Mouse (Mus musculus): Measurements from ENCODE around the gene Acsbg2.
"Not testable (repeated sequence)": the region's sequence is repeated elsewhere in the genome, so short reads cannot be mapped to it uniquely, and the experiment has no call there.

The Acsbg2 gene

GRCm38 (mm10) chr17:56874237-56874636, at the start of gene Acsbg2:
Gene Acsbg2, minus strand, starts transcription at chr17:56874447.
- DNase-seq (ENCODE audit: low spot score): no peak

DNA sequence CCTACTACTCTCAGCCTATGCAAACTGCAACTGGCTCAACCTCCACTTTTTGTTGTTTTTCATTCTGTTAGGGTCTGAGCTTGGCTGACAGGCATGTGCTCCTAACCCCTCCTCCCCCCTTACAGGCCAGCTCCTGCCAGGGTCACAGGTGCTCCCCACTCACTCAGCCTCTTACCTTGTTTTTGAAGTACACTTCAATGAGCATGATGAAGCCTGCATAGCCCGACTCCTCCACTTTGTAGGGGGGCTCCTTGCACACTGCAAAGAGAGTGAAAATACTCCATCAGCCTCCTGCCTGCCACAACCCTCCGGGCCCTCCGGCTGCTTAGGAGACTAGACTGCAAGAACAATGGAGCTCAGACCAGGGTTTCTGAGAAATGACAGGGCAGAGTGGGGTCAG, 45.5 kb upstream of the Acsbg2 start:
- DNase-seq (ENCODE audit: low spot score): no peak

GRCm38 (mm10) chr17:56917166-56917565, 42.9 kb upstream of the Acsbg2 start:
- no peak for DNase-seq (ENCODE audit: low spot score)

- DNase-seq (ENCODE audit: low spot score): no peak
These were observed 39.2 kb upstream of the Acsbg2 start for GRCm38 (mm10) chr17:56913444-56913843.

GRCm38 (mm10) chr17:56913023-56913422, 38.8 kb upstream of the Acsbg2 start:
- no peak for DNase-seq (ENCODE audit: low spot score)

- DNase-seq (ENCODE audit: low spot score): not testable (repeated sequence)
These were observed 35.5 kb upstream of the Acsbg2 start for GRCm38 (mm10) chr17:56909764-56910163.

DNA sequence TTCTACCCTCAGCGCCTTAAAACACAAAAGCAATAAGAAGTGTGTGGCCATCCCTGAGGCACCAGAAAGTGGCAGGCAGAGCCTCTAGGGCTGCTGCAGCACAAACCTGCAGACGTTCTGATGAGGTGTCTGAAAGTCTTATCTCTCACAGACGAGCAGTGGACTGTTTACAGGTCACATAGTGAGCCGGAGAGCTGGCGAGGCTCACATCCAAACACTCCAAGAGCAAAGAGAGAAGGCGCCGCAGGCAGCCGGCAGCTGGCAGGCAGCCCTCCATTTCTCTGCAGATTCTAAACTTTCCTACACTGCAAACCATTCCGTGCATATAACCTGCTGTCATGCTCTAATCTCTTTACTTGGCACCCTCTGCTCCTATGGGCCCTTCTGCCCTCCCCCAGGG, 33.6 kb upstream of the Acsbg2 start:
- no peak for DNase-seq (ENCODE audit: low spot score)

GRCm38 (mm10) chr17:56907096-56907495, 32.8 kb upstream of the Acsbg2 start:
- no peak for DNase-seq (ENCODE audit: low spot score)

GRCm38 (mm10) chr17:56906166-56906565, 31.9 kb upstream of the Acsbg2 start:
- no peak for DNase-seq (ENCODE audit: low spot score)

DNA sequence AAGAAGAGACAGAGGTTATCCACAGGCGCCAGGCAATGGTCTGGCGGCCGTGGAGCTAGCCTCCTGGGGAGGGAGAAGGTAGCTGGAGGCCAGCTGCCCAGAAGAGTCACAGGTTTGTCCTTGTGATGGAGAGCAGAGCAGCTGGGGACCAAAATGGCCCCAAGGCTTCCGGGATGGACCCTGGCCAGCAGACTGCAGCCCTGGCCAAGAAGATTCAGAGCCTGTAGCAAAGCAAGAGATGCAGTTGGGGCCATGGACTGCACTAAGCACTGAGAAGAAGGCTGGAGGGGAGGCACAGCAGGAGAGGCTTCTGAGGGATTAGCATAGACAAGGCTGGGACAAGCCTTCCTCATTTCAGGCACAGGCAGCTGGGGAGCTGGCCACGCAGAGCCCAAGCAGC, 28.5 kb upstream of the Acsbg2 start:
- DNase-seq (ENCODE audit: low spot score): no peak

GRCm38 (mm10) chr17:56897630-56898195, 23.5 kb upstream of the Acsbg2 start:
- peak; percentile 82 for DNase-seq (ENCODE audit: low spot score)

DNA sequence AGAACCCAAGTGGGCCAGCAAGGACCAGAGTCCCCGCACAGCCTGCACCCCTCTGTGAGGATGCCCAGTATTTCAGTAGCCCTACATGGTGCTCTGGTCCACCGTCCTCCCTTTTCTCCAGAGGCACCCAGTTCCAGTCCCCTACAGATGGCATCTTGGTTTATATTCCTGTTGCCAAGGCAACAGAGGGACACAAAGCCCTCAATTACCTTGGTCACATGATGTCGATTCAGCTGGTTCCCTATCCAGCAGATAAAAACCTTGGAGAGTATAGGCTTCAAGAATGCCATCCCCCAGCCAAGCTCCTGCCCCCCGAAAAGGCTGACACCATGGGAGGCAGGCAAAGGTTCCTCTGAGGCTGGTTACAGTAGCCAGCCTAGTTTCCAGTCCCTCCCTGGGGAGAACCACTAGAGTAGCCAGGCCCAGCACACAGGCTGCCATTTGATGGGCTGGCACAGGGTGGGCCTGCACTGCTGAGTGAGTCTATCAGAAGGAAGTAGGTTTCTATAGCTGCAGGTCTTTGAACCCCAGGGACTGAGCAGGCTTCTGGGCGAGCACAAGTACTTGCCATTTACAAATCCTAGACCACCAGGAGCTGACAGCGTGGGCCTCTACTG, 22.4 kb upstream of the Acsbg2 start:
- peak; percentile 14 for DNase-seq (ENCODE audit: low spot score)

GRCm38 (mm10) chr17:56895368-56895918, 21.2 kb upstream of the Acsbg2 start:
- no peak for DNase-seq (ENCODE audit: low spot score)

- DNase-seq (ENCODE audit: low spot score): no peak
These were observed 15.8 kb upstream of the Acsbg2 start for GRCm38 (mm10) chr17:56890018-56890417.

DNA sequence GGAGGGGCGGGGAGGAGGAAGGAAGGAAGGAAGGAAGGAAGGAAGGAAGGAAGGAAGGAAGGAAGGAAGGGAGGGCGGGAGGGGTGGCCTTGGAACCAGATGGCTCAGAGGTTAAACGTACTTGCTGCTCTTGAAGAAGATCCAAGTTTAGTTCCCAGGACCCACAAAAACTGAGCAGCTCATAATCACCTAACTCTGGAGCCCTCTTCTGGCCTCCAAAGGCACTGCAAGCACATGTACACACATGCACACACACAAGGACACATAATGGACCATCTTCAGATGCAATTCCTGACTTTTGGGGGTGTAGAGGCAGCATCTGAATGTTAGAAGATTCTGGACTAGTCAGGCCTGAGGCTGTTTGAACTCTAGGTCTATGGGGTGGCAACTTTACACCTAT, 13.8 kb upstream of the Acsbg2 start:
- no peak for DNase-seq (ENCODE audit: low spot score)

DNA sequence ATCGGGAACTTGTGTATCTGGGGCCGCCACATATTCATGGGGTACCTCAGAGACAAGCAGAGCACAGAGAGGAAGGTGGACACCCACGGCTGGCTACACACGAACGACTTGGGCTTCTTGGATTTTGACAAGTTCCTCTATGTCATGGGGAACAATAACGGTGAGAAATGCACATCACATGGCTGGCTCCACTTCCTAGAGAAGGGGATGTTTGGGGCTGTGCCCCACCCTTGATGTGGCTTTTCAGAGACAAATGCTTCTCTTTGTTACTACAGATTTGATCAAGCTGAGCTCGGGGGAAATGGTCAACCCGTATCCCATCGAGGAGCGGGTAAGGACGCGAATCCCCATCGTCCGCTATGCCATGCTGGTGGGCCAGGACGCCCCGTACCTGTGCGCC, 10.6 kb upstream of the Acsbg2 start:
- no peak for DNase-seq (ENCODE audit: low spot score)

GRCm38 (mm10) chr17:56884331-56884730, 10.1 kb upstream of the Acsbg2 start:
- no peak for DNase-seq (ENCODE audit: low spot score)

DNA sequence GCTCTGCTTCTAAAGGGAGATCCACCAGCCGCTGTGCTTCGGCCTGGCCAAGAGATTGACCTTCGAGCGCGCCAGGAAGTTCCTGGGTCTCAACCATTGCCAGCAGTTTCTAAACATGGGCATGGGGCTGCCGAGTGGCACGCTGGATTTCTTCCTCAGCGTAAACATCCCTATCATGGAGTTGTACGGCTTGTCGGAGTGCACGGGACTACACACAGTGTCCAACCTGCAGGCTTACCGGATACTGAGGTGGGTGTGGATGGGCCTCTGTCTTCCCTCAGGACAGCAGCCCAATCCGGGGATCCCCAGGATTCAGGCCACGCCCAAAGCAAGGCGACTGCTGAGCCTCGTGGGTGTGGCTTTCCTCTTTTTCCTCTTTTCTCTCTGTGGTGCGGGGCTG, 9.4 kb upstream of the Acsbg2 start:
- no peak for DNase-seq (ENCODE audit: low spot score)

DNA sequence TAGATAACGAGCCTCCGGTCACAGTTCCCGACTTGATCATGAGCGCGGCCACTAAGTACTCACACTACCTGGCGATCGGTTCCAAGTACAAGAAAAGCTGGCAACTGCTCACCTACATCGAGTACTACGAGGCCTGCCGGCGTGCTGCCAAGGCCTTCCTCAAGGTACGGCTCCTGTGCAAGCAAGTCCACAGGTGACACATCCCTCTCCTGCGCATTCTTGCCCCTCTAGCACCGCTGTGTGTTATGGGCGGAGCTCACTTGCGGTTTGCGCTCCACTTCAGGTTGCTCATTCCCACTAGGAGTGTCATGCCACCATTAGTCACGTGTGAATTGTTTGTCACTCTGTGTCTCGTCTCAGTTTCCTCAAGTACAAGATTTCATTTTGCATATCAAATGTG, 3.2 kb upstream of the Acsbg2 start:
- no peak for DNase-seq (ENCODE audit: low spot score)

- DNase-seq (ENCODE audit: low spot score): no peak
These were observed 2.7 kb upstream of the Acsbg2 start for GRCm38 (mm10) chr17:56876981-56877380.

- DNase-seq (ENCODE audit: low spot score): no peak
These were observed 2.2 kb upstream of the Acsbg2 start for GRCm38 (mm10) chr17:56876465-56876864.

- DNase-seq (ENCODE audit: low spot score): no peak
These were observed 847 bp upstream of the Acsbg2 start, which contains the start of gene 1700061G19Rik for GRCm38 (mm10) chr17:56874936-56875651. Gene 1700061G19Rik, plus strand, starts transcription at chr17:56875477.

DNA sequence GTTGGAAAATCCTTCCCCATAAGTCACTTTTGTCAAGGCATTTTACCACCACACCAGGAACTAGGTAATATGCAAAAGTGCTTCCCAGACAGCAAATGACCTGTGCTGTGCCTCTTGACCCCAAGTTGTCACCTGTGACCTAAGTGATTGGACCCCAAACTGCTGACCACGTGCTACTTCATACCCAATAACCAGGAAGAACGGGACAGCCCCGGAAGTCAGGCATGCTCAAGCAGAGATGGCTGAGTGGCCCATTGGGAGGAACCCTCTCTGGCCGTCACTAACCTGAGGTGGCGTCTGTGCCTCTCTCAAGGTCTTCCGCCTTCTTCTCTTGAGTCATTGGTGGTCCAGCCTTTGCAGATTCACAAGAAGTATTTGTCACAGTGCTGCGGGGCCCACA, 1.7 kb downstream of the Acsbg2 start:
- no peak for DNase-seq (ENCODE audit: low spot score)

Measured in retina, embryonic 14.5 days (tissue).